Mouse (Mus musculus) cerebellum, postnatal 4 days (tissue): ENCODE results near the gene Mettl27.
A peak's percentile ranks its signal among the peaks of the same experiment; 100 is the strongest.
"Not testable (repeated sequence)": the region's sequence is repeated elsewhere in the genome, so short reads cannot be mapped to it uniquely, and the experiment has no call there.

Experiments used
- DNase-seq, 2 experiments: peaks; one replicate each; pipeline ENCODE4 v3.0.0; 2022; ENCODE audit warnings: low spot score in 2 of 2, mixed read lengths in 1 of 2

Mettl27 gene

DNA sequence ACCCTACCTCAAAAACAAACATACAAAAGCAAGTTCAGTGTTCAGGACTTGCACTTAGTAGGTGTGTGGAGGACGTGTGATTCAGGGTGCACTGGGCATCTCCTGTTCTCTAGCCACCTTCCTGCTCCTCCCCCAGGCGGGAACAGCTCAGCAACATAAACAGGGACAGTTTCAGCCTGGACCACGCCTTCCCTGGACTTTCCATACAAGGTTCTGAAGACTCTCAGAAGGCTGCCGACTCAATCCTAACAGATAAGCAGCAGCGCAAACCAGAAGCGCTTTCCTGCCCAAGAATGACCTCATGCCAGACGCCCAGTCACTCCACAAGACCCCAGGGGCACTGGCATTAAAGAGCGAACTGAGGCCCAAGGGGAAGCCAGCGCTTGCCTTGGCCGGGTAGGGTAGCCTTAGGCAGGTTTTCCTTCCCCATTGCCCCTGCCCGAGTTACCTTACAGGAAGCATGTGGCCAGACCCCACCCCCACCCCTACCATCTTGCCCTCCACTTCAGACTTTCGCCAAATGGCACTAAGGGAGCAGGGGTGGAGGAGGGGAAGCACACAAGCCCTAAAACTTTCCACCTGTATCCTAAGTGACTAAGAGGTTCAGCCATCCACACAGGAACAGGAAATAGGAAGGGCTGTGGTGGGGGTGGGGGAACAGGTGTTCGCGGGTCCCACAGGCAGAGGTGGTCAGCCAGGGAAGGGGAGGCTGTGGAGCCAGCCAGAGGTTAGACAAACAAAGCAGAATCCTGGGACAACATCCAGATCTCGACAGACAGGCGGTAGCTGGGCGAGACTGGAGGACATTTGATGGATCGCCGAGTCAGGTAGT is 19.1 kb downstream of the Mettl27 start:
- no peak for DNase-seq

DNA sequence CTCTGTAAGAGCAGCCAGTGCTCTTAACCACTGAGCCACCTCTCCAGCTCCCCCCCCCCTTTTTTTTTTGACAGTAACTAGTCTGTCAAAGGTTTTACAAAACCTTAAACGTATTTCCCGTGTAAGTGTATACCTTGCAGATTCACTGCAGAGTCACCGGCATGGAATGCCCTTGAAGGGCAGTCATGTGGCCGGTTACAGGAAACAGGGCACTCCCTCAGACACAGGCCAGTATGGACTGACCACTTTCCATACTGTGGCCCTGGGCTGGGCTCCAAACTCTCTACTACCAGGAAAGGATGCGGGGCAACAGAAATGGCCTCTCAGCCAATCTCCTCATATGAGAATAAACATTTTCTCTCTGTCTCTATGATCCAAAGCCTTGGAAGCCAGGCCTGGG is 23.3 kb downstream of the Mettl27 start:
- no peak for DNase-seq

DNA sequence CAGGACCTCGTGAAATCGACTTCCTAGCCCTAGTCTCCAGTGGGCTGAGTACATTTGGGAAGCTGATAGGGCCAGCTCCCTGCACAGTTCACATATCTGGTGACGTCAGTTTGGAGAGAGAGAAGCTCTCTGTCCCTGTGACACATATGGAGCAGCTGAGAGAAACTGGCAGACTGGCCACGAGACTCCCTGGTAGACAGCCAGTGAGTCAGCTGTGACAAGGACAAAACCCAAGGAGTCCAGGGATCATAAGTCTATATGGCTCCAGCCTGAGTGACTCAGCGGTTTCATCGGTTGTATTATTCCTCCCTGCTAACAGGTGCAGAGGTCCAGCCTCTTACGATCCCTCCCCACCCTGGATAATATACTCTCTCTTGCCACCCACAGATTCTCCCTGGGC is 26.9 kb downstream of the Mettl27 start:
- peak in 1 of 2 experiments; percentile 17 for DNase-seq

DNA sequence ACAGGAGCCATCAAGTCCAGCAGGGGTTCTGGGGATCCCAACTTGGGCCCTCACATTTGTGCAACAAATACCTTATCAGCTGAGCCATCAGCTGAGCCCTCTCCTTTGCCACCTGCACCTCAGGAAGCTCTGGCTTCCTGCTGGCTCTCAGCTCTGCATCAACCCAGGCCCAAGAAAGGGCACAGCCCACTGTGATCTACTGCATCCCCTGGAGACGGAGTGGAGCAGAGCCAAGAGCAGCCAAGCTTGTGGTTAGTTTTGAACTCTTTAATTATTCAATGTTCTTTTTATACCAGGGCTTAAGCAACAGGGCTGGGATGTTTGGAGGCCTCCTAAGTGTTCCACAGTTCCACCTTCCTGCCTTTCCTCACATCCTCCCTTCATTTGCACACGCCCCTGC is 28.3 kb downstream of the Mettl27 start:
- DNase-seq: no peak

DNA sequence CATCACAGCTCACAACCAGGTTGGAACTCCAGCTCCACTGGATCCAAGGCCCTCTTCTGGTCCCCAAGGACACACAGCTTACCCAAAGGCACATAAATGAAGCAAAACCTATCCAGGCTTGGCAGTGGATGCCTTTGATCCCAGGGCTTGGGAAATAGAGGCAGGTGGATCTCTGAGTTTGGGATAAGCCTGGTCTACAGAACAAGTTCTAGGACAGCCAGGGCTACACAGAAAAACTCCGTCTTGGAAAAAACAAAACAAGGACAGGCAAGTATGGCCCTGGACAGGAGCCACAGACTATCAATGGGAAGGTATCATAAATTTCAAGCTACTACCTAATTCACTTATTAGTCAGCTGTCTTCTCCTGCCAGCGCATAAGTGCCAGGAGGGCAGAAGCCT is 29.4 kb downstream of the Mettl27 start:
- no peak for DNase-seq

DNA sequence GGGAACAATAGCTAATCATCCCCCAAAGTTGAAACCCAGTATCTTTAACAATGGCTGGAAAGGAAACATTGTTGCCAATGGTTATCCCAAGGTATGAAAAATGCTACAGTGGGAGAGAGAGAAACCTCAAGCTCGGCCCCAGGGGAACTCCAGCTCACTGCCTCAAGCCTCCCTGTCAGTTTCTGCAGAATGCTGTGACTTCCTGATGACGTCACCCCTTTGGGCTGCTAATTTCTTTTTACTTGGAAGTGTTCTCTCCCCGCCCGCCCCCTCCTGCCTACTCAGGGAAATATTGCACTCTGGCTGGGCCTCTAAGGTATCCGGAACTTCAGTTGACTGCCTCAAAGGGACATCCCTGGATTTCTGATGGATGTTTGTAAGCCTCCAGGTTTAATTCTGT is 31.4 kb downstream of the Mettl27 start:
- DNase-seq: no peak

DNA sequence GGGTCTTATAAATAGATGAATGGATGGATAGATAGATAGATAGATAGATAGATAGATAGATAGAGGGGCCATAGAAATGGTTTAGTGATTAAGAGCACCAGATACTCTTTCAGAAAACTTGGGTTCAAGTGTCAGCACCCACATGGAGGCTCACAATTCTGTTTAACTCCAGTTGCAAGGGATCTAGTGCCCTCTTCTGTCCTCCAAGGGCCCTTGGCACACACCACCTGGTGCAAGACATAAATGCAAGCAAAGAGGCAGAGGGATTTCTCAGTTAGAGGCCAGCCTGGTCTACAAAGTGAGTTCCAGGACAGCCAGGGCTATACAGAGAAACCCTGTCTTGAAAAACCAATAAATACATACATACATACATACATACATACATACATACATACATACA is 32.5 kb downstream of the Mettl27 start:
- not testable (repeated sequence) for DNase-seq

DNA sequence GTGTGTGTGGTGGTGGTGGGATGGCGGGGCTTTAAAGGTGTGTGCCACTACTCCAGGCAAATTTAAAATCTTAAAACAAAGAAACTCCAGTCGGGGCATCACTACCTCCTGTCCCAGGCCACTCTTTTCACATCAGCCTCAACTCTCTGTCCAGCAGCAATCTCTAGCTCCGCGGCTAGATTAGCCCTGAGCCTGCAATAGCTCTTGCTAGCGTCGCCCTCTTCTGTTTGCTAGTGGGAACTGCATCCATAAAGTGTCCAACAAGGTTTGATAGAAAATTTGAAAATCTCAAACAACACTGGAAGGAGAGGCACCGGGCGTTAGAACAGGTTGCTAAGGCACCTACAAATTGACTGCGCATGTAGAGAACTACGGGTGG is 33.3 kb downstream of the Mettl27 start:
- DNase-seq: peak; percentile 51 to 77

DNA sequence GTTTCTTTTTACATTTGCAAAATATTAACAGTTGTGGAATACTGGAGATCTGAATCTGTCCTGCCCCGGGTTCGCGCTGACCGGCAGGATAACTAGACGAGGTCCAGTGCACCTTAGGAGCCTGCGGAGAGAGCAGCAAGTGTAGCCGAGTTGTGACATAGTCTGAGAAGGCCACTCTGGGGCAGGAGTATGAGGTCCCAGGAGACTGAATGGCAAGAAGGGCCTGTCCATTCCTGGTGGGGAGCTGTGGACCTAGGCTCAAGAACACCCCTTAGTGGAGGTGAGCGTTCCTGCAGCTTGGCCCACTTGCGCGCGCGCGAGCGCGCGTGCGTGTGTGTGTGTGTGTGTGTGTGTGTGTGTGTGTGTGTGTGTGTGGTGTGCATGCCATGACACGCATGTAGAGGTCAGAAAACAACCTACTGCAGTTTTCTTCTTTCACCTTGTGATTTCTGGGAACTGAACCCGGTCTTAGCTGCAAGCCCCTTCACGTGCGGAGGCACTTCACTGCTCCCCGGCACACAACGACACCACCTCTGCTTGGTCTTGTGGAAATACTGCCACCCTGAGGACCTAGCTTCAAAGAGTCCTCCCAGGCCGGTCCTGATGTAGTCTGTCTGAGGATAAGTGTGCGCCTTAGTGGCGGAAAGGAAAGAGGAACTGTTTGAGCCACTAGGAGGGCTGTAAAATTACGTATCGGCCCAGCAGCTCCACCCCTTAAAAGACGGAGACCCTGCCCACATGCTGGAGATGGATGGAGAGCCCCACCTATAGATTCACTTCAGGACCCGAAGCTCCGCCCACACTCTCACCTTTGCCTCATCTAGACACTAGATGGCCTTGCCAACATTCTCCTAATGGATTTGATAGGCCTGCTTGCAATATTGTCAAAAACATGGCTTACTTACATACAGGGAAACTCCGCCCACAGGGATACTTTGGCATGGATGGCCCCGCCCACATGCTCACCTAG is 34.0 kb downstream of the Mettl27 start:
- DNase-seq: peak in 1 of 2 experiments; percentile 39

DNA sequence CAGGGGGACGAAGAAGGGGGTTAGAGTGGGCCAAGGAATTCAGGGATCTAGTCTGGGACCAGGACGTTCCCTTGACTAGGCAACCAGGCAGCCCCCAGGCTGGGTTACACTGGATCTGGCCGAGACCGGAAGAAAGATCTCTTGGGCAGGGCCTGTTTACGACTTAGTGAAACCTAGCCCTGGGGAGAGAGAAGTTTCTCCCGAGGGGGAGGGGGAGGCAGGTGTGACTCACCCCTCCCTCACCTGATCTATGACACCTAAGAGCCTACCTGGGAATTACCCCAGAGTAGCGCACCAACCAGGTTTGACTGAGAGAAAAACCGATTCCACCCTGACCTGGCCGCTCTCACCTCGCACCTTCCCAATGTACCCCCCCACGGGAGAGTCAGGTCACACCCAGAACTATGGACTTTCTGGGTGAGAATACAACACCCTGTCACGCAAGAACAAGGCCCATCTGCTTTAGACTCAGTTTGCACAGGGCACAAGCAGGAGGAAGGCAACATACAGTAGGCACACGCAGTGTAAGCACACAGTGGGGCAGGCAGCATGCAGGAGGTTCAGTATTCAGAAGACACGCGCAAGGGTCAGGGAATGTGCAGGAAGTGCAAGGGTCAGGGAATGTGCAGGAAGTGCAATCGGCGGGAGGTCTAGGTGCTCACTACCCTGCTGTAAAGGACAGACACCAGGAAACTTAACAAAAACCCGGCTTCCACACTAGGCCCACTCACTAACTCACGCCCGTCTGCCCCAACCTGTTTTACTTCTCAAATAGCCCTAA is 35.2 kb downstream of the Mettl27 start:
- no peak for DNase-seq

DNA sequence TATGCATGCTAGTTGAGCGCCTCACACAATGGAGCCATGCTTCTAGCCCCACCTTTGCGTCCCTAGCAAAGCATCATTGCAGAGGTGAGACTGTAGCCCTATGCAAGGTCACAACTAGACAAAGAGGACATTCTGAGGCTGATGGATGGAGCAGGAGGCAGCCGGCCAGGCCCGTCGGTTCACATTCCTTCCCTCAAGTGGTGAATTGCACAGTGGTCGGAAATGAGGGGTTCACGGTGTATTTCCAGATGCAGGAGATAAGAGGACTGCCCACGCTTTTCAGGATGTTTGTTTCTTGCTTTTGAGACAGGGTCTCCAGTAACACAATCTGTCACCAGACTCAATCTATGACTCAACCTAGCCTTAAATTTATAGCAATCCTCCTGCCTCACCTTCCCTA is 38.5 kb downstream of the Mettl27 start:
- DNase-seq: no peak

DNA sequence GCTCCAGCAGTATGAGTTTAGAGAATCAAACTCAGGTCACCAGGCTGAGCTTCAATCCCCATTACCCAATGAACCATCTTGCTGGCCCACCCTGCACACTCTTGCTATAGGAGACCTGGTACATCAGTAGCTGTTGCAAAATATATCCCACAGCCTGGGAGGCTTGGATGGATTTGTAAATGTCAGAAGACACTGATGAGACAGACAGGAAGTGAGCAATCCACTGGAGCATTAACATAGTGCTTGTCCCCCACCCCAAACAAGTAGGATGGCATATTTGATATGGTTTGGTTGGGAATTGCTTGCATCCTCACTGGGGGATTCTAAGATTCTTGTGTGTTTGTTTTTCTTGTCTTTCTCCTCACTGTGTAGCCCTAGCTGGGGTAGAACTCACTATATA is 40.9 kb downstream of the Mettl27 start:
- no peak for DNase-seq

DNA sequence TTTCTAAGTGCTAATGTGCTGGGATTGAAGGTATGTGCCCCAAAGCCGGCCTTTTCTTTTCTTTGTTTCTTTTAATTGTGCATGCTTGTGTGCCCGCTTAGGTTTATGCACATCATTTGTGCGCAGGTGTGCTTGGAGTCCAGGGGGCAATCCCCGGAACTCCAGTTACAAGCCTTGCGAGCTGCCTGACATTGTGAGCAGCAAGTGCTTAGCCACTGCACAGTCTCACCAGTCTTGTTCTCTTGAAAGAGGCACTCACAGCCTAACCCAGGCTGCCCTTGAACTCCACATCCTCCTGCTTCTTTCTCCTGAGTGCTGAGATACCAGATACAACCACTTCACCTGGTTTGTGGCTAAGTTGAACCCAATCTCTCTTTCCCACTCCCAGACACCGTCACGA is 41.4 kb downstream of the Mettl27 start:
- no peak for DNase-seq

DNA sequence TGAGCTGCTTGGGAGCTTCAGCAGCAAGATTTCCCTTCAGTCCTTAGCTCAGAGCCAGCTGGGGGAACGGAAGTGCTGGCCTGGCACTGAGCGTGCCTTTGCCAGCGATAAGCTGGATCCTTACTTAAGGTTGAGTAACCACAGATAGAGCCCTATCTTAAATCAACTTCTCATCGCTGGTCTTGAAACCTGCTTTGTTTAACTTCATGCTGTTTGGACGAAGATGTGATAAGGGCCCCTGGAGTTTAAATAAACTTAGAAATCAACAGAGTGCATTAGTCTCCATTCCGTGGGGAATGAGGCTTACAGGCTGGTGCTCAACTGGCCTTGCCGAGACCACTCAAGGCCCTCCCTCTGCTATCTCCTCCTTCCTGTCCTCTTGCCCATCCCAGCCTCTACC is 42.1 kb downstream of the Mettl27 start:
- no peak for DNase-seq

DNA sequence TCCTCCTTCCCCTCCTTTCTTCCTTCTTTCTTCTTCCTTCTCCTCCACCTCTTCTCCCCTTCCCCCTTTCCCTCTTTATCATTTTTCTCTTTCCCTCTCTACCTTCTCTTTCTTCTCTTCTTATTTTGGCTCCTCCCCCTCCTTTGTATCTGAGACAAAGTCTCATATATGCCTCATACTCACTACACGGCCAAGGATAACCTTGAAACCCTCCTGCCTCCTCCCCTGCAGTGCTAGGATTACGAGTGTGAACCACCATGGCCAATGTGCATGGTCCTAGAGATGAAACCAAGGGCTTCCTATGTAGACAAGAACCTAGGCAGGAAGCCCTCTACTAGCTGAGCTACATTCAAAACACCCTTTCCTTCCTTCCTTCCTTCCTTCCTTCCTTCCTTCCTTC is 42.8 kb downstream of the Mettl27 start:
- DNase-seq: no peak

DNA sequence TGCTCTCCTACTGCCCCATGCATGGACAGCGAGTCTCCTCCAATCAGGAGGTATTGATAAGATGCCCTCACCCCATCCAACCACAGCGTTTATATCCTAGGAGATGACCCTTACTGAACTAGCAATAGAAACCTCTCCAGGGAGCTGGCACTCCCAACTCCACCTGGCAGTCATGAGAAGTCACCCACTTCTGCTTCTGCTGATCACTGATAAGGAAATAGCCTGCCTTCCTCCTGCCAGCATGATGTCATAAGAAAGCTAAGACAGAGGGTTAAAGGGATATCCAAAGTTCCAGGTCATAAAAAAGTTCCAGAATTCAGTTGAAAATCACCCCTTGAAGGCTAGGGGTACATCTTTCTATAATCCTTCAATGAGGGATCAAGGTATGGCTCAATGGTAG is 44.0 kb downstream of the Mettl27 start:
- DNase-seq: no peak

DNA sequence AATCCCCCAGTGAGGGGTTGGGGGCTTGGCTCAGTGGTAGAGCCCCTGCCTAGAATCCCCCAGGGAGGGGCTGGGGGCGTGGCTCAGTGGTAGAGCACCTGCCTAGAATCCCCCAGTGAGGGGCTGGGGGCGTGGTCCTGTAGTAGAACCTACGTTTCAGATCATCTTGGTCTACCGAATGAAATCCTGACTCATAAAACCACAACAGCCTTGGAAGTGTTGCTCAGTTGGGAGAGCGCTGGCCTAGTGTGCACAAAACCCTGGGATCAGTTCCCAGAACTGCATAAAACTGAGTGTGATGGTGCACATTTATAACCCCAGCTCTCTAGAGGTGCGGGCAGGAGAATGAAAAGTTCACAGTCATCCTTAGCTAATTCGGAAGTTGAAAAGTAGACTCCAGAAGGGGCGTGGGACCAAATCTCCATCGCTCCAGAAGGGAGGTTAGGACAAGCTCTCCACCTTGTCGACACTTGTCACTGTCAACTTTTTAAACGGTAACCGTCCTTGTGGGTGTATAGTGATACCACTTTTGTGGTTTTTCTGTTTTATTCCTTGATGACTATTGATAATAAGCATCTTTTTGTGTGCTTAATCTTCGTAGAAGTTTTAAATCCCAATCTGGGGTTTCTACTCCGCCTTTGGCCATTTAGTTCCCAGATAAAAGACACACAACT is 44.5 kb downstream of the Mettl27 start:
- DNase-seq: no peak

DNA sequence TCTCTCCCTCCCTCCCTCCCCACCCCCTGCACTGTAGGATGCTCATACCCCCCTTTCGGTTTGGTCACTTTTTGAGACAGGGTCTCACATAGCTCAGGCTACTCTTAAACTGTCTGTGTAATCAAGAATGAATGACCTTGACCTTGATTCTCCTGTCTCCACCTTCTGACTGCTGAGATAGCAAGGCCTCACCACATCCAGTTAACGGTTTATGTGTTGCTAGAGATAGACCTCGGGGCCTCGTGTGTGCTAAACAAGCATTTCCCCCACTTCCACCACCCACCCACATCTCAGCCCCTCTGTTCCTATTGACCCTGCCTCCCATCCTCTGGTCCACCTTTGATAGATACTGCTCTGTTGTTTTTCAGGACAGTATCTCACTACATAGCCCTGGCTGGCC is 45.7 kb downstream of the Mettl27 start:
- DNase-seq: no peak

DNA sequence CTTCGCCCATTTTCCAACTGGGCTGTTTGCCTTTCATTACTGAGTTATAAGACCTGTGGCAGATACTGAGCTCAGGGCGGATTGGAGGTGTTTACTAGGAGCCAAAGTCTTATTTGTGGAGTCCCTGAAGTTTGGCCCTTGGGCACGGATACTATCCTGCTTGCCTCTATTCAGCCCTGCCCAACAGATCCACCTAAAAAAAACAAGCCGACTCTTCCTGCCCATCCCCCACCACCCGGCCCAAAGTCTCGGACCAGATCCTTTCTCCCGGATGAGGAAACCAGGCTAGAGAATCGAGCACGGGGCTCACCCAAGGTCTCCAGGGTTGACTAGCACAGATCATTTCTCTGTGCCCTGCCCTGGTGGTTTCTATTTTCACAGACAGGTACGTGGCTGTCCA is 49.0 kb downstream of the Mettl27 start:
- DNase-seq: no peak

DNA sequence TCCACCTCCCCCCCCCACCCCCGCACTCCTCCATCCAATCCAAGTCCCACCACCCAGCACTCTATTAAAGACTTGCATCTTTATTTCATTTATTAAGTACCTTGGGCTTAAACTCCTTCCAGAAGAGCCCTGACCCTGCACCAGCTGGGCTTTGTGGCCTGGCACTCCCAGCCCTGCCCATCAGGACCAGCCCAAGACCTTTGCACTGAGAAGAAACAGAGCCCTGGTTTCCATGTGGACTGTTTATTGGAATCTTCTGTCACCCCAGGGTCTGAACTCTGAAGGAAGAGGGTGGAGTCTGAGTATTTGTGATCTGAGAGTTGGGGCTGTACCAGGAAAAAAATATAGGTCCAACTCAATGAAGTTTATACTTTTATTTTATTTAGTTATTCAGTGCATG is 50.9 kb downstream of the Mettl27 start:
- no peak for DNase-seq

DNA sequence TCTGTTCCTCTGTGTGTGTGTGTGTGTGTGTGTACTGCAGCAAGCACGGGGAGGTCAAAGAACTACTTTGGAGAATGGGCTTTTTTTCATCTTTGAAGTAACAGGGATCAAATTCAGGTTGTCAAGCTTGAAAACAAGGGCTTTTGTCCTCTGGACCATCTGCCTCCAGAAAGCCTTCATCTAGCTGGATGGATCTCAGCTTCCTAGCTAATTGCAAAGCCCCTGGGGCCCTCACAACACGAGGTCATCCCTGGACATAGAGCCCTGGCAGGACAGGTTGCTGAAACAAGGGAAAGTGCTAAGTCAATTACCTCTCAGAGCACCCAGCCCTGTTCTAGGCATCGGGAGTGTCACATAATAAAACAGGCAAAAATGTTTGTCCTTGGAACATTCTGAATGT is 51.6 kb downstream of the Mettl27 start:
- DNase-seq: no peak
